In the genomic region with DNA sequence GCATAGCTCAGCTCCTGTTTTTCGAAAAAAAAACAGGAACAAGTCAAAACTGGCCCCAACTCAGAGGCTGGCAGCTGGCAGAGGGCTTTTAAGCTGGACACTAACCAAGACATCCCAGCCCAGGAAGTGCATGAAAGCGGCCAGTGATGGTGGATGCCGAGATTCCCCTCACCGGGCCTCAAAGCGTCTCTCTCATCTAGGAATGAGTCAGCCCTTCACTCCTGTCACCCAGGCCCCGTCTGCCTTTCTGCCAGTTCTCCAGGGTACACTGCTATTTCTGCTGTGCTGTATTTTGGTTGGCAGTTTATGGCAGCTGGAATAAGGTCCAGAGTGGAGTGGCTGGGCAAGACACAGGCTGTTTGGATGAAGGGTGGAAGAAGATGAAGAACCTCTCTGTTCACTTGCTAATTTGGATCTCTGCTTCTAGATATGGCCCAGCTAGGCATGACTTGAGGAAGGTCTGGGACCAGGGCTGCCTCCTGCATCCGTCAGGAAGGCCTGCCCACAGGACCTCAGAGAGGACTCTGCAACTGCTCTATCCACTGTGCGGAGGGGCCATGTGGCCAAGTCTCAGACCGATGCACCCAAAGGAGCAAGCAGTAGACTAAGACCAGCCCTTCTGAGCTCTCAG, we compare ENCODE assay signal across 9 mouse cellular contexts. TPM values are rescaled to one million over a fixed set of nuclear protein-coding genes. Genes with fewer than 3 reads are reported as not detected.
DNase-seq lines count a peak whose midpoint lies in the region; ATAC-seq and TF ChIP-seq lines count a peak whose summit lies in the region.
"Had no signal": no experiment of that assay in that cellular context is flagged by ENCODE, and none has a peak within 500 bp of the region (broad histone marks: within the 10 kb centered on the region; RNA-seq: fewer than 3 reads in every experiment).

No protein-coding gene starts in this region.

- TF ChIP-seq POLR2A in cerebellum, adult 2 months (IDR thresholded peaks at IDR 0.05; ENCODE audit: borderline replicate concordance, insufficient read depth, low read length): no peak
- TF ChIP-seq POLR2A in limb, embryonic 14.5 days (IDR thresholded peaks at IDR 0.05; ENCODE audit: borderline replicate concordance, extremely low read depth, insufficient read depth, insufficient read length): no peak

- no peaks in the 10 kb centered on the region for H3K36me3 ChIP-seq in hindbrain, embryonic 16.5 days (ENCODE audit: control insufficient read depth, insufficient read depth, low read length)
- H3K36me3 ChIP-seq in limb, embryonic 14.5 days (ENCODE audit: control insufficient read depth, insufficient read depth, low read length): no peaks in the 10 kb centered on the region
- H3K36me3 ChIP-seq: neural tube, embryonic 12.5 days had no signal

- no peak overlapping the region for H3K4me3 ChIP-seq in cerebellum, adult 2 months (replicated peaks; ENCODE audit: insufficient read depth, low read depth, low read length)
- H3K4me3 ChIP-seq in hindbrain, embryonic 16.5 days (ENCODE audit: low read length): no peak overlapping the region
- H3K4me3 ChIP-seq in limb, embryonic 14.5 days (replicated peaks; ENCODE audit: low read length): no peak overlapping the region
- H3K4me3 ChIP-seq: neural tube, embryonic 12.5 days had no signal

- no peak for ATAC-seq in hindbrain, embryonic 16.5 days
- peak; percentile 38 for ATAC-seq in limb, embryonic 14.5 days (ENCODE audit: low FRiP score, low read depth)

- no peak overlapping the region for H3K9ac ChIP-seq in hindbrain, embryonic 16.5 days (ENCODE audit: low read depth, low read length)
- H3K9ac ChIP-seq in limb, embryonic 14.5 days (ENCODE audit: low read depth, low read length, severe bottlenecking): no peak overlapping the region
- H3K9ac ChIP-seq: neural tube, embryonic 12.5 days had no signal

- 48% methylated on average over 9 of the region's 9 CpGs for WGBS in cerebellum, adult 2 months
- WGBS in hindbrain, embryonic 16.5 days: 50% methylated on average over 9 of the region's 9 CpGs
- WGBS in limb, embryonic 14.5 days: 42% methylated on average over 9 of the region's 9 CpGs

- no peak overlapping the region for H3K27ac ChIP-seq in cerebellum, adult 2 months (ENCODE audit: insufficient read depth, low read length)
- peak overlapping the region; percentile 14 for H3K27ac ChIP-seq in hindbrain, embryonic 16.5 days (ENCODE audit: low read depth, low read length)
- H3K27ac ChIP-seq in limb, embryonic 14.5 days (replicated peaks; ENCODE audit: low read depth, low read length): peak overlapping the region; percentile 84
- H3K27ac ChIP-seq: neural tube, embryonic 12.5 days had no signal

- no peaks in the 10 kb centered on the region for H3K9me3 ChIP-seq in hindbrain, embryonic 16.5 days (ENCODE audit: control insufficient read depth, low read length)
- 0 out of 2 replicates have a peak, but pooled peaks cover 4% of the 10 kb centered on the region for H3K9me3 ChIP-seq in limb, embryonic 14.5 days (ENCODE audit: control insufficient read depth, low read length)
- H3K9me3 ChIP-seq: neural tube, embryonic 12.5 days had no signal

- TF ChIP-seq CTCF in cerebellum, adult 2 months (IDR thresholded peaks at IDR 0.05; ENCODE audit: borderline replicate concordance, insufficient read depth, low read depth, low read length): no peak

- H3K4me2 ChIP-seq in hindbrain, embryonic 16.5 days (ENCODE audit: low read length): no peak overlapping the region
- peak overlapping the region; percentile 30 for H3K4me2 ChIP-seq in limb, embryonic 14.5 days (replicated peaks; ENCODE audit: low read depth, low read length, severe bottlenecking)
- H3K4me2 ChIP-seq: neural tube, embryonic 12.5 days had no signal

- H3K27me3 ChIP-seq in cerebellum, adult 2 months (ENCODE audit: control insufficient read depth, insufficient read depth, low read length): no peaks in the 10 kb centered on the region
- no peaks in the 10 kb centered on the region for H3K27me3 ChIP-seq in hindbrain, embryonic 16.5 days (replicated peaks; ENCODE audit: control insufficient read depth, insufficient read depth, low read length)
- no peaks in the 10 kb centered on the region for H3K27me3 ChIP-seq in limb, embryonic 14.5 days (ENCODE audit: control insufficient read depth, insufficient read depth, low read length)
- H3K27me3 ChIP-seq: neural tube, embryonic 12.5 days had no signal

- peak; percentile 67 to 74 for DNase-seq in cerebellum, postnatal 10 days
- no peak for DNase-seq in cerebellum, adult 2 months
- peak; percentile 90 for DNase-seq in MN1 (ENCODE audit: low spot score)
- DNase-seq in gastrocnemius, postnatal 25 days: peak; percentile 58
- peak; percentile 67 for DNase-seq in limb, embryonic 14.5 days (ENCODE audit: low spot score)
- peak; percentile 38 for DNase-seq in skeletal muscle tissue, adult 2 months (ENCODE audit: low read depth, low spot score)
- DNase-seq in thymus, postnatal 14 days: no peak

- no peaks in the 10 kb centered on the region for H3K4me1 ChIP-seq in cerebellum, adult 2 months (ENCODE audit: control insufficient read depth, insufficient read depth, low read length)
- peaks cover 7% of the 10 kb centered on the region for H3K4me1 ChIP-seq in hindbrain, embryonic 16.5 days (ENCODE audit: control insufficient read depth, insufficient read depth, low read depth, low read length)
- H3K4me1 ChIP-seq in limb, embryonic 14.5 days (ENCODE audit: control insufficient read depth, insufficient read depth, low read length): peaks cover 26% of the 10 kb centered on the region

RNA-seq across cellular contexts. Expression of a gene that starts 27.3 kb away (rescaled TPM):
- 3.7 and 5.0 TPM in 2 replicates for polyA plus RNA-seq in cerebellum, adult 2 months (2012; rRNA removed)
- 1 to 10 TPM; 3.7 to 4.3 TPM for total RNA-seq in gastrocnemius, postnatal 25 days (2021)
- 4.9 and 6.5 TPM in 2 replicates for polyA plus RNA-seq in hindbrain, embryonic 16.5 days (2015; fragmentation: Nextera tagmentation; extraction: Ambion mirVana)
- polyA plus RNA-seq in limb, embryonic 14.5 days (2012; rRNA removed): 2.9 and 3.5 TPM in 2 replicates
- polyA plus RNA-seq in limb, embryonic 14.5 days (2014; fragmentation: Nextera tagmentation; extraction: Ambion mirVana): 1.4 and 2.7 TPM in 2 replicates

RNA-seq across cellular contexts. Expression of a gene that starts 51.9 kb away (rescaled TPM):
- polyA plus RNA-seq in cerebellum, adult 2 months (2012; rRNA removed): 63.5 and 68.6 TPM in 2 replicates
- total RNA-seq in gastrocnemius, postnatal 25 days (2021): 10 to 100 TPM; 47.0 to 65.7 TPM
- polyA plus RNA-seq in hindbrain, embryonic 16.5 days (2015; fragmentation: Nextera tagmentation; extraction: Ambion mirVana): 130 and 163 TPM in 2 replicates
- polyA plus RNA-seq in limb, embryonic 14.5 days (2012; rRNA removed): 73.3 and 79.9 TPM in 2 replicates
- polyA plus RNA-seq in limb, embryonic 14.5 days (2014; fragmentation: Nextera tagmentation; extraction: Ambion mirVana): 135 and 136 TPM in 2 replicates

Comparison
In these comparisons a context has a peak if more than half of its experiments do, and no peak if none do; other contexts are left out.
1. DNase-seq: peak in cerebellum, postnatal 10 days (2 of 2), MN1 (single experiment), gastrocnemius, postnatal 25 days (single experiment), limb, embryonic 14.5 days (single experiment) and skeletal muscle tissue, adult 2 months (single experiment); none in cerebellum, adult 2 months (0 of 2) and thymus, postnatal 14 days (single experiment).